Mouse (Mus musculus): ENCODE data around the gene Smad5.

GRCm38 (mm10) chr13:56734617-56735016 is 31.8 kb downstream of the Smad5 start:
- TF ChIP-seq CTCF (IDR thresholded peaks at IDR 0.05; ENCODE audit: low read depth, low read length) (no peak), GATA2 (IDR thresholded peaks at IDR 0.05; ENCODE audit: borderline replicate concordance, low read depth, low read length) (no peak), POLR2AphosphoS5 (IDR thresholded peaks at IDR 0.05; ENCODE audit: insufficient replicate concordance, low read depth, low read length) (no peak), GATA1 (IDR thresholded peaks at IDR 0.05; ENCODE audit: borderline replicate concordance, low read length) (no peak)
